Mouse (Mus musculus) lung, embryonic 16.5 days (tissue): ENCODE measurements around the gene Gm29666. TPM values are rescaled to one million over a fixed set of nuclear protein-coding genes. Genes with fewer than 3 reads are reported as not detected.
A peak's percentile ranks its signal among the peaks of the same experiment; 100 is the strongest.

Experiments used
- ATAC-seq: fragments of 200-750 bp; cut with Nextera tagmentation; 2 replicates; pipeline ENCODE4 v1.8.0; 2017; ENCODE audit warnings: low read depth, mild to moderate bottlenecking, moderate library complexity
- H3K27ac ChIP-seq: fragments of 300-500 bp; sonication (generic); 2 replicates; pipeline ENCODE4 v1.5.1; 2014; ENCODE audit warnings: mild to moderate bottlenecking, control low read depth, low read length
- H3K27me3 ChIP-seq: fragments of 300-500 bp; sonication (generic); 2 replicates; pipeline ENCODE4 v1.6.1; 2014; ENCODE audit warnings: low read depth, low read length, mixed read lengths; ENCODE audit not compliant: control insufficient read depth, insufficient read depth
- H3K36me3 ChIP-seq: fragments of 300-500 bp; sonication (generic); 2 replicates; pipeline ENCODE4 v1.6.1; 2014; ENCODE audit warnings: low read length; ENCODE audit not compliant: control insufficient read depth, insufficient read depth
- H3K4me1 ChIP-seq: fragments of 300-500 bp; sonication (generic); replicated peaks from 2 replicates; pipeline ENCODE4 v1.6.1; 2014; ENCODE audit warnings: low read length, mixed read lengths; ENCODE audit not compliant: control insufficient read depth, insufficient read depth
- H3K4me2 ChIP-seq: fragments of 300-500 bp; sonication (generic); 2 replicates; pipeline ENCODE4 v1.6.1; 2014; ENCODE audit warnings: low read depth, low read length, control low read depth
- H3K4me3 ChIP-seq: fragments of 300-500 bp; sonication (generic); 2 replicates; pipeline ENCODE4 v1.5.1; 2014; ENCODE audit warnings: mild to moderate bottlenecking, low read length, control low read depth
- H3K9ac ChIP-seq: fragments of 300-500 bp; sonication (generic); 2 replicates; pipeline ENCODE4 v1.6.1; 2014; ENCODE audit warnings: low read length, control low read depth
- H3K9me3 ChIP-seq: fragments of 300-500 bp; sonication (generic); 2 replicates; pipeline ENCODE4 v1.6.1; 2016; ENCODE audit warnings: low read length; ENCODE audit not compliant: control insufficient read depth
- WGBS: fragments of 180-500 bp; shearing (Covaris S2); extraction: QIAGEN DNeasy Blood & Tissue Kit; methylation state at CpG from one replicate; pipeline ENCODE4 v1.1.7; 2014; 5-methylcytosine and 5-hydroxymethylcytosine counted together
- microRNA-seq: library from miRNA; unstranded; fragments of <30 nt; microRNA quantifications from one replicate; pipeline ENCODE4, GENCODE M21; 2016
- polyA plus RNA-seq: library from polyadenylated mRNA; unstranded; fragments of >200 nt; fragmentation: Nextera tagmentation; extraction: Ambion mirVana; gene quantifications from 2 replicates; pipeline ENCODE4 v1.2.1, GENCODE M21; 2015

Gm29666 gene
- polyA plus RNA-seq, 1 experiment from 2014 or later, result 0.50 TPM

DNA sequence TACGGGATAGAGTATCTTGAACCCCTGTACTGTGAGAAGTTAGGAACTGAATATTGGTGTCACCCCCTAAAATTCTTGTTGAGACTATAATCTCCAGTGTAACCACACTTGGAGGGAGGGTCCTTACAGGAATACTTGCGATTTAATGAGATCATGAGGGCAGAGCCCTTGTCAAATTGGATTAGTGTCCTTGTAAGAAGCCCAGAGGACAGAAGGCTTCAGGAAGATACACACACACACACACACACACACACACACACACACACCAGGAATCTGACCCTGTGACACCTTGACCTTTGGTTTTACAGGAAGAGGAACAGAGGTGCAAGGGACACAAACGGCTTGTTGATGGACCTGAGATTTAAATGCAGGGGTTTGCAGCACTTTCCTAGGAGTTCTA is 28.6 kb downstream of the Gm29666 start:
- Histone ChIP-seq H3K4me3 (no peak overlapping the region), H3K9me3 (no peaks in the 10 kb centered on the region), H3K4me1 (no peaks in the 10 kb centered on the region), H3K36me3 (no peaks in the 10 kb centered on the region), H3K4me2 (no peak overlapping the region), H3K27me3 (no peaks in the 10 kb centered on the region), H3K9ac (no peak overlapping the region), H3K27ac (no peak overlapping the region)
- WGBS, result 41% methylated on average over 3 of the region's 3 CpGs
- no peak for ATAC-seq

DNA sequence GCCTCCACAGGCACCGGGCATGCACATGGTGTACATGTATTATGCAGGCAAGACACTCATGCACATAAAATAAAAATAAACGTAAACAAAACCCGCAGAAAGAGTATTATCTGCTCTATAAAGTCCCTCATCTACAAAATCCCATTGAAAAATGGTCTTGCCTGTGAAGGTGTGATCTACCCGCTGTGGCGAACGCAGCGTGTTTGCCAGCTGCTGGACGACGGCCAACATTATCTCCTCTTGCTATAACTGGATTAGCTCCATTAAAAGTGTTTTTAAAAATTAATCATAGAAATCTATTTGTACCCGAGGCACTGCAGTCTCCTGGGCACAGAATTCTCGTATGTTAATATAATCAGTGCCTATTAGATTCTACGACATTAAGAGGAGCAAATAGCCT is 31.8 kb downstream of the Gm29666 start:
- 58% methylated on average over 12 of the region's 12 CpGs for WGBS
- no peaks in the 10 kb centered on the region for H3K27me3 ChIP-seq
- H3K9ac ChIP-seq, result no peak overlapping the region
- no peak for ATAC-seq
- no peaks in the 10 kb centered on the region for H3K4me1 ChIP-seq
- H3K4me3 ChIP-seq, result no peak overlapping the region
- no peak overlapping the region for H3K4me2 ChIP-seq
- H3K36me3 ChIP-seq, result no peaks in the 10 kb centered on the region
- H3K27ac ChIP-seq, result no peak overlapping the region
- H3K9me3 ChIP-seq, result no peaks in the 10 kb centered on the region

DNA sequence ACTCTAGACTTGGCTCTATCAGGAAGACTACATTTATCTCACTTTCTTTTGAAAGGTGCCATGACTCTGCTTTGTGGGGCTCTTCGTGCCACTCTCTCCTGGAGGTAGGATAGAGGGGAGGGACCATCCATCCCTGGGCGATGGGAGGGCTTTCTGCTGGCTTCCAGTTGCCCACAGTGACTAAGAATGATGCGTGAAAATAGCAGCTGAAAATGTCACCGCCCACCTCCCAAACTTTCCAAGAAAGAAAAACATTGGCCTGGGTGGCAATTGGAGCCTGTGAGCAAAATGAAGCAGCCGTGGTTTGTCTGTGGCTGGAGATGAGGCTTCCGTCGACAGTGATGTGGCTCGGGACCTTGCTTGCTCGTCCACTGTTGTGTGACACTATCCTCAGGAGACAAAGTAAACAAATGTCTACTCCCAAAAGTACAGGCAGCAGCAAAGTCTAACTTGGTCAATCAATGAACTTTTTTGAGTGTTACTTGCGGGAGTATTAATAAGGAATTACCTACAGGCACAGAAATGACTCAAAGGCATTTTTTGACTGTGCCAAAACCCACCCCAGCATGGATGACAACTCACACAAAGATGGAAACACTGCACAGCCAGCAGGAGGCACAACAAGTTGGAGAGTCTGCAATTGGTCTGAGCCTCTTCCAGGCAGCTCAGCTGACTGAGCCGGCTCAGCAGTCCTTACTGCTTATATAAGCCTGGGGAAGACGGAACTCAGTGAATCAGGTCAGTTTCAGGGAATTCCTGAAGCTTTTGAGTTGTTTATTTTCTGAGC is 42.6 kb downstream of the Gm29666 start:
- H3K27me3 ChIP-seq, result no peaks in the 10 kb centered on the region
- no peak overlapping the region for H3K4me3 ChIP-seq
- H3K36me3 ChIP-seq, result no peaks in the 10 kb centered on the region
- no peak overlapping the region for H3K4me2 ChIP-seq
- no peak overlapping the region for H3K9ac ChIP-seq
- WGBS, result 70% methylated on average over 12 of the region's 12 CpGs
- H3K27ac ChIP-seq, result no peak overlapping the region
- no peaks in the 10 kb centered on the region for H3K9me3 ChIP-seq
- ATAC-seq, result no peak
- H3K4me1 ChIP-seq, result no peaks in the 10 kb centered on the region

DNA sequence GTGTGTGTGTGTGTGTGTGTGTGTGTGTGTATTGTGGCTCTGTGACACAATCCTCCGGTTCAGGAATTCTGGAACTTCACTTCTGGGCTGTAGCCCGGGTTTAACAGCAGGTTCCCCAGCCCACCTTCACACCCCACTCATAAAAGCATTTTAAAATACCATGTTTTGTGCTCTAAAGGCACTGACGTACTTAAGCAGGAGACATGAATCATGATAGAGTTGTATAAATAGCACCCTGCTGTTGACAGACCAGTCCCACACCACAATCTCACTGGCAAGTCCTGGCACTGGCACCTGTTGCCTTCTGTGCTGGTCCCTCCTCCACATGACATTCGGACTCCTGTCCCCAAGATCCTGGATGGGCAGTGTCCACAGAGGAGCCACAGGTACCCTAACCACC is 46.0 kb downstream of the Gm29666 start:
- H3K27ac ChIP-seq, result no peak overlapping the region
- H3K4me3 ChIP-seq, result no peak overlapping the region
- no peak for ATAC-seq
- no peak overlapping the region for H3K4me2 ChIP-seq
- no peaks in the 10 kb centered on the region for H3K36me3 ChIP-seq
- no peaks in the 10 kb centered on the region for H3K4me1 ChIP-seq
- H3K9me3 ChIP-seq, result no peaks in the 10 kb centered on the region
- H3K27me3 ChIP-seq, result no peaks in the 10 kb centered on the region
- 74% methylated on average over 4 of the region's 4 CpGs for WGBS
- H3K9ac ChIP-seq, result no peak overlapping the region

DNA sequence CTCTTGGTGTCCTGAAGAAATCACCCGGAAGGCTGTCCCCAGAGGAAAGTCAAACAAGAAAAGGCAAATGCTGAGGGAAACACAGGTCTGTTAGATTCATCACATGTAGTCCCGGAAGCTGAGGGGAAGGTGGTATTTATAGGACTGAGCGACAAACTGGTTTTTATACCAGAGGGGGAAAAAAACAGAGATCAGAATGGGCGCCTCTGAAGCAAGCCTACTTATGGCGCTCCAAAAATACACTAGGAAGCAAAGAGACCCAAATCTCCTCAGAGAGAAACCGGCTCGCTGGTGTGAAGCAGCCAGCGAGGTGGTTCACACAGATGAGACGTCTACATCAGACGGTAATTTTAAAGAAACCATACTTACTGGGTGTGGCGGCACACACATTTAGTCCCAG is 46.8 kb downstream of the Gm29666 start:
- Histone ChIP-seq H3K9ac (no peak overlapping the region), H3K4me3 (no peak overlapping the region), H3K4me1 (no peaks in the 10 kb centered on the region), H3K4me2 (no peak overlapping the region), H3K27ac (no peak overlapping the region), H3K9me3 (no peaks in the 10 kb centered on the region), H3K27me3 (no peaks in the 10 kb centered on the region), H3K36me3 (no peaks in the 10 kb centered on the region)
- WGBS, result 82% methylated on average over 11 of the region's 11 CpGs
- ATAC-seq, result no peak

DNA sequence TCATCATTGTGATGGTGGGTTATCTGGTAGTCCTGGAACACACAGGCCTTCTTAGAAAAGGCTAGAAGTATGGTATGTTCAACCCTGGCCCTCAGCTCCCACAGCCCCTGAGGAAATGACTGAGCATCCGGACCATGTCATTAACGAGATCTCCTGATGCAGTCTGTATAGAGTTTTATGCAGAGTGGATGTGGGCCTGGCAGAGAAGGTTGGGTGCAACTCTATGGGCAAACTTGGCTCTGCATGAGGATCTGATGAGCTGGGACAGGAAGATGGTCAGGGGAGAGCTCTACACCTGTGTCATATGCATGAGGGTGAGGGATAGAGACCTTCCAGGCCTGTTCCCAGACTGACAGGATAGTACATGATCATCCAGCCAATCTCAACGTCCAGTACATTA is 48.0 kb downstream of the Gm29666 start:
- Histone ChIP-seq H3K27ac (no peak overlapping the region), H3K36me3 (no peaks in the 10 kb centered on the region), H3K9me3 (no peaks in the 10 kb centered on the region), H3K4me3 (no peak overlapping the region), H3K9ac (no peak overlapping the region), H3K4me2 (no peak overlapping the region), H3K27me3 (no peaks in the 10 kb centered on the region), H3K4me1 (no peaks in the 10 kb centered on the region)
- WGBS, result 67% methylated on average over 3 of the region's 3 CpGs
- ATAC-seq, result no peak

DNA sequence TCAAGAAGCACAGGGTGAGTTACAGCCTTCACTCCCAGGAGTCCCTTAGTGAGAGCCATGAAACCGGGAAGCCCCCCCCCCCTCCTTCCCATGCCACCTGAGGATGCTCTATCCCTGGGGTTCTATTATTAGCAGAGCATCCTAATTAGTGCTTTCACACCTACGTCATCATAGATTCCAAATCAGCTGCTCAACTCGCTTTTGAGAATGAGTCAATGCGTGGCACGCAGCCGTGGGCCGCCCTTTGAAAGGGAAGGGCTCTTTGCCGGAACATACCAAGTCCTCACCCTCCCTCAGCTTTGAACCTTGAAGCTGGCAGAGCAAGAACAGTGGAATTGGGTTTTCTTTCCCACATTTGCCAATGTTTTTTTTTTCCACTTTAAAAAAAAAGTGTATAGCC is 57.9 kb downstream of the Gm29666 start:
- ATAC-seq, result no peak
- H3K27me3 ChIP-seq, result no peaks in the 10 kb centered on the region
- no peak overlapping the region for H3K27ac ChIP-seq
- peaks cover 3% of the 10 kb centered on the region; the same call in 1 of the 2 replicates for H3K4me1 ChIP-seq
- 85% methylated on average over 8 of the region's 8 CpGs for WGBS
- H3K9me3 ChIP-seq, result no peaks in the 10 kb centered on the region
- H3K36me3 ChIP-seq, result no peaks in the 10 kb centered on the region
- H3K4me3 ChIP-seq, result no peak overlapping the region
- H3K9ac ChIP-seq, result no peak overlapping the region
- H3K4me2 ChIP-seq, result no peak overlapping the region

Small RNA genes within 50 kb of the gene (microRNA-seq; reads per million reads assigned to microRNA genes)
- gene Mir1249, result 18.2 reads per million, percentile 33 among the genes with 10 or more reads in this experiment

Other genes with a start within 250 kb of the Gm29666 start
- 26.4 and 27.6 TPM in 2 replicates for gene Arhgap8, start 200.0 kb downstream of the Gm29666 start, polyA plus RNA-seq
- gene Phf21b, start 64.0 kb downstream of the Gm29666 start, polyA plus RNA-seq, result 0.11 and 0.55 TPM in 2 replicates
- 32.7 and 37.9 TPM in 2 replicates for gene Nup50, start 3.4 kb upstream of the Gm29666 start, polyA plus RNA-seq
- gene 5031439G07Rik, start 68.5 kb upstream of the Gm29666 start, polyA plus RNA-seq, result 5.0 and 5.6 TPM in 2 replicates
- 13.3 and 18.3 TPM in 2 replicates for gene Upk3a, start 97.1 kb upstream of the Gm29666 start, polyA plus RNA-seq
- 31.9 and 34.1 TPM in 2 replicates for gene Fam118a, start 108.9 kb upstream of the Gm29666 start, polyA plus RNA-seq
- 0.10 and 0.16 TPM in 2 replicates for gene Smc1b, start 211.9 kb upstream of the Gm29666 start, polyA plus RNA-seq
- 0.77 and 1.4 TPM in 2 replicates for gene Ribc2, start 212.0 kb upstream of the Gm29666 start, polyA plus RNA-seq